Mouse (Mus musculus) forebrain, embryonic 14.5 days (tissue): ENCODE measurements at regions not wholly inside any gene's neighbourhood (a gene's known extent, or its start where the extent isn't known, plus 50 kb on each side); places are given as distances from the start of the nearest gene placed in this dataset.

ENCODE experiments used
- ATAC-seq: fragments of 200-750 bp; cut with Nextera tagmentation; 2 replicates; pipeline ENCODE4 v1.8.0; 2017; ENCODE audit warnings: mild to moderate bottlenecking, moderate library complexity
- DNase-seq: peaks from one replicate; pipeline ENCODE4 v3.0.0-alpha.2; 2015; ENCODE audit warnings: low spot score
- H3K27ac ChIP-seq: fragments of 300-500 bp; sonication (generic); 2 replicates; pipeline ENCODE4 v1.5.1; 2014; ENCODE audit warnings: low read depth, mild to moderate bottlenecking, control low read depth, low read length, moderate library complexity
- H3K27me3 ChIP-seq: fragments of 300-500 bp; sonication (generic); replicated peaks from 2 replicates; pipeline ENCODE4 v1.6.1; 2014; ENCODE audit warnings: low read length, control low read depth, mixed read lengths; ENCODE audit not compliant: control insufficient read depth, insufficient read depth
- H3K36me3 ChIP-seq: fragments of 300-500 bp; sonication (generic); 2 replicates; pipeline ENCODE4 v1.6.1; 2014; ENCODE audit warnings: low read length, control low read depth; ENCODE audit not compliant: control insufficient read depth, insufficient read depth
- H3K4me1 ChIP-seq: fragments of 300-500 bp; sonication (generic); 2 replicates; pipeline ENCODE4 v1.6.1; 2014; ENCODE audit warnings: antibody characterized with exemption, low read length, control low read depth; ENCODE audit not compliant: control insufficient read depth, insufficient read depth
- H3K4me2 ChIP-seq: fragments of 300-500 bp; sonication (generic); 2 replicates; pipeline ENCODE4 v1.6.1; 2014; ENCODE audit warnings: mild to moderate bottlenecking, control low read depth, low read length
- H3K4me3 ChIP-seq: fragments of 300-500 bp; sonication (generic); 2 replicates; pipeline ENCODE4 v1.5.1; 2014; ENCODE audit warnings: low read depth, low read length, control low read depth
- H3K9ac ChIP-seq: fragments of 300-500 bp; sonication (generic); 2 replicates; pipeline ENCODE4 v1.6.1; 2014; ENCODE audit warnings: mild to moderate bottlenecking, low read length, control low read depth, moderate library complexity
- H3K9me3 ChIP-seq: fragments of 300-500 bp; sonication (generic); replicated peaks from 2 replicates; pipeline ENCODE4 v1.6.1; 2016; ENCODE audit warnings: low read length, control low read depth, mixed read lengths; ENCODE audit not compliant: control insufficient read depth
- WGBS: fragments of 180-500 bp; shearing (Covaris S2); extraction: QIAGEN DNeasy Blood & Tissue Kit; methylation state at CpG from one replicate; pipeline ENCODE4 v1.1.7; 2014; 5-methylcytosine and 5-hydroxymethylcytosine counted together

DNA sequence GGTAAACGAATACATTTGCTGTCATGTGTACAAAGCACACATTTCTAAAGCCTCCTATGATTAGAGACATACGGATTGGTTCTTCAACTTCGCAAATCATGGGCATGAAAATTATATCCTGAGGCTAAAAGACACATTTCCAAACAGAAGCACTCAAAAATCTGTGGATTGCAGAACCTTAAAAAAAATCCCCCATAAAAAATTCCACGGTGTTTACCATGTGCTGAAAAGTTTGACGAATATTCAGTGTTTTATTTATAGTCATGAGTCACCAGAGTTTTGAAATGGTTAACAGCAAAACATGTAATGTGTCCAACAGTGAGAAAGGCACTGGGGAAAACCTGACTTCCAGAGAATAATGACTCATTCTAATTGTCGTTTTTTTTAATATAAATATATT is 1214.9 kb upstream of the Cited2 start:
- Histone ChIP-seq H3K27ac (no peak overlapping the region), H3K4me2 (no peak overlapping the region), H3K9ac (no peak overlapping the region), H3K36me3 (no peaks in the 10 kb centered on the region), H3K4me1 (no peaks in the 10 kb centered on the region), H3K27me3 (no peaks in the 10 kb centered on the region), H3K9me3 (no peaks in the 10 kb centered on the region), H3K4me3 (no peak overlapping the region)
- ATAC-seq (no peak), DNase-seq (no peak)
- 83% methylated on average over 6 of the region's 6 CpGs for WGBS

DNA sequence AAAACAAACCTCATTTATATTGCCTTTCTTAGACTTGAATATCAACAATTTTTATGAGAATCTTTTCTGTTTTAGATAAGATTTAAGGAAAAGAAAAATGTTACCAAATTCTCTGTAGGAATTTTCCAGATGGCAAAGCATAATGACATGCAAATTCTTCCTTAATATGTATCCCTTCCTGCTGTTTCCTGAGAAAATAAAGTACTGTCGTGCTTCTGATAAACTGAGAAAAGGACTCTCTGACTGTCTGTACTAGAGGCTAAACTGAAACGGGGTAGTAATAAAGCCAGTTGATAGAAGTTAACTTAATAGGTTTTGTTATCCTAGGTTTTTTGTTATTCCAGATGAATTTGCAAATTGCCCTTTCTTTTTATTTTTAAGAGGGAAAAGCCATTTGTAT is 1208.4 kb upstream of the Cited2 start:
- WGBS: 51% methylated on average over 2 of the region's 2 CpGs
- Histone ChIP-seq H3K27ac (no peak overlapping the region), H3K4me1 (no peaks in the 10 kb centered on the region), H3K9me3 (no peaks in the 10 kb centered on the region), H3K27me3 (no peaks in the 10 kb centered on the region), H3K9ac (no peak overlapping the region), H3K4me3 (no peak overlapping the region), H3K36me3 (no peaks in the 10 kb centered on the region), H3K4me2 (no peak overlapping the region)
- ATAC-seq (no peak), DNase-seq (peak; percentile 24)

GRCm38 (mm10) chr10:16521895-16522294 is 1201.1 kb upstream of the Cited2 start:
- no peaks in the 10 kb centered on the region for H3K4me1 ChIP-seq
- H3K4me2 ChIP-seq: no peak overlapping the region
- H3K9ac ChIP-seq: no peak overlapping the region
- H3K36me3 ChIP-seq: no peaks in the 10 kb centered on the region
- H3K9me3 ChIP-seq: no peaks in the 10 kb centered on the region
- no peaks in the 10 kb centered on the region for H3K27me3 ChIP-seq
- no peak overlapping the region for H3K4me3 ChIP-seq
- H3K27ac ChIP-seq: no peak overlapping the region
- ATAC-seq: no peak
- no peak for DNase-seq

DNA sequence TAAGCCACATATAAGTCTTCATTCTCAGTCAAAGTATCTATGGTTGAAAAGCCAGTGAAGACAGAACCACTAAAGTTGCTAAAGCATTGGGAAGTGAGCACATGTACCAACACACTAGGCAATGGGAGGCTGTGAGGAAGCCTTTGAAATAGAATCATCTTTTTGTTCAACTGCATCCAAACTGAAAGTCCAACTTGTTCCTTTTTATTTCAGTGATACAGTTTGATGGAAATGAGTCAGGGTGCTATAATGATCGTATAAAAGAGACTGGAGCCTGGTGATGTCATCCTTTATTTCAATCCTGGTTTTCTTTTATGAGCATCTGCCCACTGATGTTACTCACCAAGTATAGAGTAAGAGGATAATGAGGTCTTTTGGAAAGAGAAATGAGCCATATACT is 1198.9 kb upstream of the Cited2 start:
- Histone ChIP-seq H3K9ac (no peak overlapping the region), H3K4me1 (no peaks in the 10 kb centered on the region), H3K27ac (no peak overlapping the region), H3K27me3 (no peaks in the 10 kb centered on the region), H3K36me3 (no peaks in the 10 kb centered on the region), H3K9me3 (no peaks in the 10 kb centered on the region), H3K4me2 (no peak overlapping the region), H3K4me3 (no peak overlapping the region)
- ATAC-seq (no peak), DNase-seq (no peak)
- 46% methylated on average over 1 of the region's 1 CpGs for WGBS

- Histone ChIP-seq H3K9me3 (no peaks in the 10 kb centered on the region), H3K4me2 (no peak overlapping the region), H3K36me3 (no peaks in the 10 kb centered on the region), H3K4me3 (no peak overlapping the region), H3K27ac (no peak overlapping the region), H3K27me3 (no peaks in the 10 kb centered on the region), H3K4me1 (no peaks in the 10 kb centered on the region), H3K9ac (no peak overlapping the region)
- ATAC-seq: no peak
- no peak for DNase-seq
- WGBS: 61% methylated on average over 1 of the region's 1 CpGs
Measured at GRCm38 (mm10) chr10:16527693-16528092, 1195.3 kb upstream of the Cited2 start.

DNA sequence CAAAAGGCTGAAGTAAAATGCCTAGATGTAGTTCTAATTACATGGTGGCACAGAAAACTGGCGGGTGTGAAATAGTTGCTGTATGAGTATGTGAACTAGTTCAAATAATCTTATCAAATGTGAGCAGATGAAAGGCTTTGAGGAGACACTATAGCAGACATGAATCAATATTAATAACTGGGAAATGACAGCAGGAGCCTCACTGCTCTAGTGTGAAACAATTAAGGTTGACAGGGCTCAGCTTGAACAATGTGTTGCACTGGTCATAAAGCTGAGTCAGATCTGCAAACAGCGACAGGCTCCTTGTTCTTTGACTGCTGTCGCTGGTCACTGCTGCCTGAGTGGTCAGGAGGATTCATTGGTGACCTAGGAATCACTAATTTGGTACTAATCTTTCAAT is 1185.4 kb upstream of the Cited2 start:
- Histone ChIP-seq H3K4me1 (no peaks in the 10 kb centered on the region), H3K9me3 (no peaks in the 10 kb centered on the region), H3K4me2 (no peak overlapping the region), H3K27ac (no peak overlapping the region), H3K4me3 (no peak overlapping the region), H3K27me3 (no peaks in the 10 kb centered on the region), H3K36me3 (no peaks in the 10 kb centered on the region), H3K9ac (no peak overlapping the region)
- 76% methylated on average over 3 of the region's 3 CpGs for WGBS
- DNase-seq: no peak
- no peak for ATAC-seq

DNA sequence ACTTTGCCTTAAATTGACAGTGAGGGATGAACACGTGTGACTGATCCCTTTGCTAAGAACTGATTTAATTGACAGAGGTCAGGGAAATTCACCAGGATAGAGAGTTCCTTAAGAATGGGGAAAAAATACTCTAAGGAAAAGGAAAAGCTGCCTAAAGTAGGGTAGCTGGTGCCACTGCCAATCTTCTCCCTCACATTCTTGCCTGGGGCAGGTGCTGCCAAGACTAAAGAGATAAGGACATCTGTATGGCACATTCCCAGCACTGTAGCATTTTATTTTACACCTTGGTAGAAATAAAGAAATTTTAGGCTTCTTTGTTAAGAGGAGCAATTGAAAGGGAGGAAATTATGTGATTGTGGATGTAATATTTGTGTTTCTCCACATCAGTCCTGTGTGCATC is 1184.6 kb upstream of the Cited2 start:
- Histone ChIP-seq H3K27me3 (no peaks in the 10 kb centered on the region), H3K9me3 (no peaks in the 10 kb centered on the region), H3K4me2 (no peak overlapping the region), H3K36me3 (no peaks in the 10 kb centered on the region), H3K9ac (no peak overlapping the region), H3K27ac (no peak overlapping the region), H3K4me1 (no peaks in the 10 kb centered on the region), H3K4me3 (no peak overlapping the region)
- no peak for ATAC-seq
- 47% methylated on average over 1 of the region's 1 CpGs for WGBS
- DNase-seq: no peak

- ATAC-seq: no peak
- no peaks in the 10 kb centered on the region for H3K4me1 ChIP-seq
- H3K36me3 ChIP-seq: no peaks in the 10 kb centered on the region
- H3K9me3 ChIP-seq: no peaks in the 10 kb centered on the region
- no peak overlapping the region for H3K9ac ChIP-seq
- no peak overlapping the region for H3K27ac ChIP-seq
- no peaks in the 10 kb centered on the region for H3K27me3 ChIP-seq
- DNase-seq: peak; percentile 24
- H3K4me3 ChIP-seq: no peak overlapping the region
- no peak overlapping the region for H3K4me2 ChIP-seq
- 0% methylated on average over 1 of the region's 1 CpGs for WGBS
Measured at GRCm38 (mm10) chr10:16545445-16545844, 1177.6 kb upstream of the Cited2 start.

GRCm38 (mm10) chr10:16552861-16553635 is 1170.0 kb upstream of the Cited2 start:
- no peaks in the 10 kb centered on the region for H3K27me3 ChIP-seq
- no peak overlapping the region for H3K4me2 ChIP-seq
- H3K9me3 ChIP-seq: no peaks in the 10 kb centered on the region
- WGBS: 84% methylated on average over 3 of the region's 3 CpGs
- H3K27ac ChIP-seq: no peak overlapping the region
- no peaks in the 10 kb centered on the region for H3K4me1 ChIP-seq
- no peaks in the 10 kb centered on the region for H3K36me3 ChIP-seq
- H3K9ac ChIP-seq: no peak overlapping the region
- H3K4me3 ChIP-seq: no peak overlapping the region
- DNase-seq (no peak), ATAC-seq (no peak)
